Mouse (Mus musculus): ENCODE results near the gene Ubl4b.

DNA sequence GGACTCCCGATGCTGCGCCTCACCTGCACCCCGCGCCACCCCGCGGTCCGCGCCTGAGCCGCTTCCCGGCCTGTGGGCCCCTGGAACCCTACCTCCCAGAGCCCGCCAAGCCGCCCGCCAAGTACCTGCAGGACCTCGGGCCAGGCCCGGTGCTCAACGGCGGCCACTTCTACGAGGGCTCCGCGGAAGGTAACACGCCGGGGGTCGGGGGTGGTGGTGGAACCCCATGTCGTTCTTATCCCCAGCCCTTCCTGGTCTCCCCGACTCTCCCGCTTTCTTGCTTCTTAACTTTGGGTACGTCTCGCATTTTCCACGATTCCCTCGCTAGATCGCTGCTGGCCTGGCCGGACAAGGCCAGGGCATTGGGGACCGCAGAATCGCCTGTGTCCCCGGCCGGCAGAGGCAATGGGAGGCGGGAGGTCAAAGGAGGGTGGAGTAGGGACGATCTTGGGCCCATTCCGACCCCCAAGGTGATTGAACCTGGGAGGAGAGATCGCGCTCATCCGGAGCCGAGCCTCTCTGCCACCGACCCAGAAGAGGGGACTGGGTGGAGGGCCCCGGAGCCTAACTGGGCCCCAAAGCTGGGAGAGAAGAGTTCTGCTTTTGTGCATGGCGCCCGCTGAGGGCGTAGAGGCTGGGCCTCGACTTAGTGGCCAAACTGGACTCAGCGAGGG lies 40.5 kb upstream of the Ubl4b start:
- TF ChIP-seq GATA1 (IDR thresholded peaks at IDR 0.05; ENCODE audit: borderline replicate concordance, low read length) (no peak), FLI1 (IDR thresholded peaks at IDR 0.05; ENCODE audit: low read length) (no peak)

All from megakaryocyte, embryonic 14.5 days (primary cell).